Mouse (Mus musculus): ENCODE results near the gene Tcf12.

Tcf12 gene

GRCm38 (mm10) chr9:72088893-72089611, 22.6 kb downstream of the Tcf12 start:
- DNase-seq (ENCODE audit: low read depth, low spot score) = peak; percentile 30

GRCm38 (mm10) chr9:72085017-72085416, 26.7 kb downstream of the Tcf12 start:
- no peak for DNase-seq (ENCODE audit: low read depth, low spot score)

- no peak for DNase-seq (ENCODE audit: low read depth, low spot score)
Observed at GRCm38 (mm10) chr9:72084131-72084530, 27.5 kb downstream of the Tcf12 start.

DNA sequence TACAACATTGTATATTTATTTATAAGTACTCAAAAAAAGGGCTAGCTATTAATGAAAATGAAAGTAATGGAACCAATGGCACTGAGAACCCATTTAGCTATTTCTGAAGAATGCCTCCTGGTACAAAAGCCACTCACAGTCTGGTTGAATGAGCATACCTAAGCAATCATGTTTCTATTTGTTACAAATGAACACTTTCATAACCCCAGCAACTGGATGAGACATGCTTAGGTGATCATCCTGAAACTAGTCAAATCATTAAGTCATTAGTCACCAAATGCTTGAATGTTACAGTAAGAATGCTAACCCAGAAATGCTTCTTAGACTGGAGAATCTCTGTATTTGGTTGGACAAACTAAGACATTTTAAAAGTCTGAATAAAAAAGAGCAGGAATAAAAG, 35.5 kb downstream of the Tcf12 start:
- DNase-seq (ENCODE audit: low read depth, low spot score) = peak; percentile 54

DNA sequence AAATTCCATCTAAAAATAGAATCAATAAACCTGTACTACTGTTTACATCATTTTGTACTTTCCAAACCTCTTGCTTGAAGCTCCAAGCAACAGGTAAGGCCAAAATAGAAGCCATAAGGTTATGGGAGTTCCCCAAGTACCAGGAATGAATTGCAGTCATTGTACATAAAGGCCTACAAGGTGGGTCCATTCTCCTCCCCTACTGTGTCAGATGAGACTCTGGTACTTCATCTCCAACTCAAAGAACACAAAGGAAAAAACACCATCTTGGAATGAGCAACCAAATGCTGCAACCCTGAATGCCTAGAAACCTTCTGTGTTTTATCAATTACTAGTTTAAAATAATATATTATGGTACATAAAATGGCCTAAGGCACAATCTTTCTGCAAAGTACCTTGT, 45.5 kb downstream of the Tcf12 start:
- no peak for DNase-seq (ENCODE audit: low read depth, low spot score)

GRCm38 (mm10) chr9:72053144-72053543, 58.5 kb downstream of the Tcf12 start:
- DNase-seq (ENCODE audit: low read depth, low spot score) = no peak

DNA sequence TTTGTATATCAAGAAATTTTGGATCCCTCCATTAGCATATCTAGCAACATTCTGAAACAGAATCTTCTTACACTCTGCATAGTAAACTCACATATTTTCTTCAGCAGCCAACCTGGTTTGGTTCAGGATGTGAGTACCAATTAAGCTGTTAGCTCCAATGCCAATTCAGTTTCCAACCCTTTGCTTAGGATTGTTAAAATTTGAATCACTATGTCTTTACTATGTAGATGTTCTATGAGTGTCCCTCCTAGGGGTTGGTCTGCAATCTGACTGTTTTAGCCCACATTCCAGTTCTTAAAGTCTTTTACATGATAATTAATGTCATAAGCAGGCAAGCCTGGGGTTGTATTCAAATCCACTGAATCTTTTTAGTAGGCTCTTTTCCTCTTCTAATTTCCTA, 71.5 kb downstream of the Tcf12 start:
- no peak for DNase-seq (ENCODE audit: low read depth, low spot score)

DNA sequence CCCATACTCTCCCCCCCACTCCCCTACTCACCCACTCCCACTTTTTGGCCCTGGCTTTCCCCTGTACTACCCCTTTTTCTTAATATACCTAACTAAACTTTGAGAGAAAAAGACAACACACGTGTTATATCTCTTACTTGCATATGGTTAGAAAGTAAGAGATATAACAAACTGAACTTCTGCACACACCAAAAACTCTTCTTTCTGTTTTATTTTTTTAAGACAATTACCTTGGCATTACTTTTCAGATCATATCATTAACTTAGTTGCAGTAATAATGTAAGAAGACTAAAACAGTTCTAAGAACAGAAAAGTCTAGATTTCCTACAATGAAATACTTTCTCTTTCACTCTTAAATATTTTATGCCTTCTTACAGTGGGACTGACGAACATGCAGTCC, 72.3 kb downstream of the Tcf12 start:
- no peak for DNase-seq (ENCODE audit: low read depth, low spot score)

- DNase-seq (ENCODE audit: low read depth, low spot score) = peak; percentile 26
Observed at GRCm38 (mm10) chr9:72037059-72037516, 74.6 kb downstream of the Tcf12 start.

DNA sequence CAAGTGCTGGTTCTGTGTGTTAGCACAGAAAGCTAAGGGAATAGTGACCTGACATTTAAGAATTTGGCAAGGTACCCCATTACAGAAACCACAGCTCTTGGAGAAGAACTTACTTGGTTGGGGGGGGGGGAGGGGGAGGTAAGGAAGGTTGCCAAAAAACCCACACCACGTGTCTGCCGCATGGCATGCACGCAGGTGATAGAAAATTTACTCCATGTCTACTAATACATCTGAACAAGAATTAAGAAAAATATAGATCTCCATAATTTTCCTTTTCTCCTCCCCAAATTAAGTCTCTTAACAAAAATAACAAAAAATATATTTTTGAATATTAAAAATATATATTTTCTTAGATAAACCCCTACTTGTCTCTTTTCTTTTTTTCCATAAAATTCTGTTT, 75.4 kb downstream of the Tcf12 start:
- no peak for DNase-seq (ENCODE audit: low read depth, low spot score)

GRCm38 (mm10) chr9:72033271-72033670, 78.4 kb downstream of the Tcf12 start:
- no peak for DNase-seq (ENCODE audit: low read depth, low spot score)

DNA sequence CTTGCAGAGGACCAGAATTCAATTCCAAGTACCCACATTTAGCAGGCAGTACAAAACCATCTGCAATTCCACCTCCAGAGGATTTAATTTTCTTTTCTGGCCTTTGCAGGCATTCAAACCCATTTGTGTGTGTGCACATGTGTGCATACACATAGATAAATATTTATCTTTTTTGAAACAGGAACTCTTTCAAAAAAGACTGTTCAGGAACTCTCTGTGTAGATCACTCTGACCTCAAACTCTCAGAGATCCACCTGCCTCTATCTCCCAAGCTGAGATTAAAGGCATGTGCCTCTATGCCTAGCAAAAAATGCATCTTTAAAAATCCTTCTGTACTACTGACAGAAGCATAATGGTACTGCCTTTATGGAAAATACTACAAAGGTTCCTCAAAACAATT, 81.4 kb downstream of the Tcf12 start:
- no peak for DNase-seq (ENCODE audit: low read depth, low spot score)

DNA sequence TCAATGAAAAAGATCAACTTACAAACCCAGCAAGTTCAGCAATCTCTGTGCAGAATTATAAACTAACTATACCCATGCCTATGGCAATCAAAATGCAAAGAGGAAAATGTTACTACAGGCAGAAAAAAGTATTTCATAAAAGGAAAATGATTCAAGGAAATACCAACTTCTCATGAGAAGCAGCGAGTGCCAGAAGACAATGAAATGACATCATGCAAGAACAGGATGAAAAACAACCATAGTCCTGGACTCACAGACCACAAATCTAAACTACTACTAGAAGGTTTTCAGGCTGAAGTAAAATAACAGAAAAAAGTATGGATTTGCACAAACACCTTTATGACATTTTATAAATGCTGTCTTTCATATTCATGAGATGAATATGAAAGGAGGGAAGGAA, 82.1 kb downstream of the Tcf12 start:
- peak; percentile 60 for DNase-seq (ENCODE audit: low read depth, low spot score)

DNA sequence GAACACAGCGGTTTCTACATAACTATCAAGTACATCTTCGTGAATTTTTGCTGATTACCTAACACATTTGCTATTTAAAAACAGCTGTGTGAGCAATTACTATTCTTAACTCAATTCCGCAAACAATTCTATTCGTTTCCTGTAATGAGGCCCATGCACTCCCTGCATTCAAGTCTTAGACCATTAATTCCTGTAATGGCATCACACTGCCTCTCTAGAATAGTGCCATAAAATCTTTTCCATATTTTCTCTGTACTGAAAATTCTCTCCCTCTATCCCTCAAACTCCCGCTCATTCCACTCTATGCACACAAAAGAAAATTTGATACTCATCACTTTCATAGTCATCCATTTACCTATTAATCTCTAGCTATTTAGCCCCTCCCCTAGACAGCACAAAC, 88.4 kb downstream of the Tcf12 start:
- no peak for DNase-seq (ENCODE audit: low read depth, low spot score)

DNA sequence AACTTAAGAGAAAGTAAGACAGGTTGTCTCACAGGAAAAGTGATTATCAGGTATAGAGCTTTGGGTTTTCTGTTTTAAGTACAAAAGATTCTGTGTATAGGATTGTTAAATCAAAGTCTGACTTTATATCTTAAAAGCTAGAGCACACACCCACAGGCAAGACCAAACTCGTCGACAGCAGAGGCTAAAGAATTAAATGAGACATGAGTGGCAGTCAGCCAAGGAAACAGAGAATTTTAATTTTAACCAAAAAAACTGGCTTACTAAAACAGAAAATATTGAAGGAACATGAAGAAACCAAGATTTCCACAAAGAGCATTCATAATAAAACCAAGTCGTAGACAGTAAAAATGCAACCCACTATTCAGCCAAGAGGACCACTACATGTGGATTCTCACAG, 90.2 kb downstream of the Tcf12 start:
- DNase-seq (ENCODE audit: low read depth, low spot score) = peak; percentile 31

GRCm38 (mm10) chr9:72016021-72016420, 95.7 kb downstream of the Tcf12 start:
- no peak for DNase-seq (ENCODE audit: low read depth, low spot score)

GRCm38 (mm10) chr9:72014585-72015381, 96.9 kb downstream of the Tcf12 start:
- DNase-seq (ENCODE audit: low read depth, low spot score) = no peak

DNA sequence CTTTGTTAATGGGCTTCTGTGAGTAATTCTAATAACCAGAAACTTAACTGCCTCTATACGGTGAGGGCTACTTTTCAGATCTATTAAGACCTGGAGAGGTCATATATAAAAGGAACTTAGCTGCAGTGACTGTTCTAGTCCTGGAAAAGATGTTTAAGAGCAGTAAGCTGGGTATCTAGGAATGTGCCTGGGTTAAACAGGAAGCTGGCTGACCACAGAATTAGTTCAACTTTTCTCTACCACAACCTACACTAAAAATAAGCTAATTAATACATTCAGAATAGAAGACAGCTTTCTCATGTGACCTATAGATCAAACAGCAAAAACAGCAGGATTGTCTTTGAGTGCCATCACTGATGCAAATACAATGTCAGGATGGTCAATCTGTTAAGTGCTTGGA, 98.1 kb downstream of the Tcf12 start:
- DNase-seq (ENCODE audit: low read depth, low spot score) = no peak

GRCm38 (mm10) chr9:72008634-72009033, 103.0 kb downstream of the Tcf12 start:
- no peak for DNase-seq (ENCODE audit: low read depth, low spot score)

- no peak for DNase-seq (ENCODE audit: low read depth, low spot score)
Observed at GRCm38 (mm10) chr9:71991147-71991546, 120.5 kb downstream of the Tcf12 start.

GRCm38 (mm10) chr9:71990376-71990775, 121.3 kb downstream of the Tcf12 start:
- no peak for DNase-seq (ENCODE audit: low read depth, low spot score)

- DNase-seq (ENCODE audit: low read depth, low spot score) = no peak
Observed at GRCm38 (mm10) chr9:71989663-71990062, 122.0 kb downstream of the Tcf12 start.

GRCm38 (mm10) chr9:71986716-71987115, 125.0 kb downstream of the Tcf12 start:
- DNase-seq (ENCODE audit: low read depth, low spot score) = no peak
